Mouse (Mus musculus): ENCODE data around the gene Tmem19. TPM values are rescaled to one million over a fixed set of nuclear protein-coding genes. Genes with fewer than 3 reads are reported as not detected.

The Tmem19 gene
- polyA plus RNA-seq, 1 experiment from 2014 or later = 35.8 TPM

GRCm38 (mm10) chr10:115314287-115314581 is 48.1 kb downstream of the Tmem19 start:
- Histone ChIP-seq H3K4me1 (replicated peaks) (peaks cover 36% of the 10 kb centered on the region), H3K27ac (0 out of 2 replicates have a peak overlapping the region, but pooled peaks have one; percentile 94), H3K4me3 (peak overlapping the region; percentile 93), H3K27me3 (ENCODE audit: insufficient read depth, poor library complexity, severe bottlenecking) (no peaks in the 10 kb centered on the region), H3K9me3 (no peaks in the 10 kb centered on the region), H3K36me3 (0 out of 2 replicates have a peak, but pooled peaks cover 3% of the 10 kb centered on the region)
- WGBS = 43% methylated on average over 6 of the region's 6 CpGs
- no peak for DNase-seq (ENCODE audit: low spot score)

GRCm38 (mm10) chr10:115313641-115314286 is 48.5 kb downstream of the Tmem19 start:
- peaks cover 36% of the 10 kb centered on the region for H3K4me1 ChIP-seq (replicated peaks)
- H3K36me3 ChIP-seq = 0 out of 2 replicates have a peak, but pooled peaks cover 3% of the 10 kb centered on the region
- no peak for DNase-seq (ENCODE audit: low spot score)
- no peaks in the 10 kb centered on the region for H3K9me3 ChIP-seq
- 82% methylated on average over 14 of the region's 14 CpGs for WGBS
- no peaks in the 10 kb centered on the region for H3K27me3 ChIP-seq (ENCODE audit: insufficient read depth, poor library complexity, severe bottlenecking)
- H3K27ac ChIP-seq = no peak overlapping the region
- H3K4me3 ChIP-seq = peak overlapping the region; percentile 93

- no peak for DNase-seq (ENCODE audit: low spot score)
- peaks cover 36% of the 10 kb centered on the region for H3K4me1 ChIP-seq (replicated peaks)
- H3K27ac ChIP-seq = no peak overlapping the region
- H3K27me3 ChIP-seq (ENCODE audit: insufficient read depth, poor library complexity, severe bottlenecking) = no peaks in the 10 kb centered on the region
- WGBS = 77% methylated on average over 3 of the region's 3 CpGs
- no peak overlapping the region for H3K4me3 ChIP-seq
- 0 out of 2 replicates have a peak, but pooled peaks cover 3% of the 10 kb centered on the region for H3K36me3 ChIP-seq
- no peaks in the 10 kb centered on the region for H3K9me3 ChIP-seq
Measured at GRCm38 (mm10) chr10:115312732-115313131, 49.6 kb downstream of the Tmem19 start.

GRCm38 (mm10) chr10:115312194-115312593 is 50.1 kb downstream of the Tmem19 start:
- H3K27me3 ChIP-seq (ENCODE audit: insufficient read depth, poor library complexity, severe bottlenecking) = no peaks in the 10 kb centered on the region
- H3K27ac ChIP-seq = 0 out of 2 replicates have a peak overlapping the region, but pooled peaks have one; percentile 35
- no peak overlapping the region for H3K4me3 ChIP-seq
- H3K36me3 ChIP-seq = 0 out of 2 replicates have a peak, but pooled peaks cover 3% of the 10 kb centered on the region
- H3K4me1 ChIP-seq (replicated peaks) = peaks cover 36% of the 10 kb centered on the region
- 87% methylated on average over 5 of the region's 5 CpGs for WGBS
- H3K9me3 ChIP-seq = no peaks in the 10 kb centered on the region
- DNase-seq (ENCODE audit: low spot score) = no peak

GRCm38 (mm10) chr10:115311263-115311965 is 50.9 kb downstream of the Tmem19 start:
- Histone ChIP-seq H3K27me3 (ENCODE audit: insufficient read depth, poor library complexity, severe bottlenecking) (no peaks in the 10 kb centered on the region), H3K36me3 (0 out of 2 replicates have a peak, but pooled peaks cover 3% of the 10 kb centered on the region), H3K27ac (no peak overlapping the region), H3K9me3 (no peaks in the 10 kb centered on the region), H3K4me3 (no peak overlapping the region), H3K4me1 (replicated peaks) (peaks cover 34% of the 10 kb centered on the region)
- DNase-seq (ENCODE audit: low spot score) = no peak
- 91% methylated on average over 14 of the region's 14 CpGs for WGBS

- Histone ChIP-seq H3K9me3 (no peaks in the 10 kb centered on the region), H3K27ac (no peak overlapping the region), H3K4me1 (replicated peaks) (peaks cover 24% of the 10 kb centered on the region), H3K4me3 (no peak overlapping the region), H3K27me3 (ENCODE audit: insufficient read depth, poor library complexity, severe bottlenecking) (no peaks in the 10 kb centered on the region), H3K36me3 (peaks cover 13% of the 10 kb centered on the region; the same call in 1 of the 2 replicates)
- WGBS = 93% methylated on average over 4 of the region's 4 CpGs
- no peak for DNase-seq (ENCODE audit: low spot score)
Measured at GRCm38 (mm10) chr10:115309191-115309590, 53.1 kb downstream of the Tmem19 start.

- DNase-seq (ENCODE audit: low spot score) = no peak
- Histone ChIP-seq H3K27ac (no peak overlapping the region), H3K27me3 (ENCODE audit: insufficient read depth, poor library complexity, severe bottlenecking) (no peaks in the 10 kb centered on the region), H3K4me1 (replicated peaks) (peaks cover 7% of the 10 kb centered on the region; the same call in 1 of the 2 replicates), H3K36me3 (peaks cover 30% of the 10 kb centered on the region), H3K9me3 (no peaks in the 10 kb centered on the region), H3K4me3 (no peak overlapping the region)
- WGBS = 95% methylated on average over 7 of the region's 7 CpGs
Measured at GRCm38 (mm10) chr10:115307331-115307875, 54.9 kb downstream of the Tmem19 start.

- Histone ChIP-seq H3K9me3 (no peaks in the 10 kb centered on the region), H3K27me3 (ENCODE audit: insufficient read depth, poor library complexity, severe bottlenecking) (no peaks in the 10 kb centered on the region), H3K36me3 (peaks cover 80% of the 10 kb centered on the region), H3K4me1 (replicated peaks) (no peaks in the 10 kb centered on the region), H3K4me3 (no peak overlapping the region), H3K27ac (no peak overlapping the region)
- no peak for DNase-seq (ENCODE audit: low spot score)
- WGBS = 92% methylated on average over 4 of the region's 4 CpGs
Measured at GRCm38 (mm10) chr10:115298683-115299082, 63.6 kb downstream of the Tmem19 start.

GRCm38 (mm10) chr10:115297582-115297981 is 64.7 kb downstream of the Tmem19 start:
- Histone ChIP-seq H3K27me3 (ENCODE audit: insufficient read depth, poor library complexity, severe bottlenecking) (no peaks in the 10 kb centered on the region), H3K4me3 (no peak overlapping the region), H3K27ac (no peak overlapping the region), H3K9me3 (no peaks in the 10 kb centered on the region), H3K36me3 (peaks cover 80% of the 10 kb centered on the region), H3K4me1 (replicated peaks) (no peaks in the 10 kb centered on the region)
- WGBS = 89% methylated on average over 5 of the region's 5 CpGs
- no peak for DNase-seq (ENCODE audit: low spot score)

- DNase-seq (ENCODE audit: low spot score) = no peak
- Histone ChIP-seq H3K4me3 (no peak overlapping the region), H3K4me1 (replicated peaks) (no peaks in the 10 kb centered on the region), H3K27ac (no peak overlapping the region), H3K36me3 (peaks cover 82% of the 10 kb centered on the region), H3K9me3 (no peaks in the 10 kb centered on the region), H3K27me3 (ENCODE audit: insufficient read depth, poor library complexity, severe bottlenecking) (no peaks in the 10 kb centered on the region)
- 88% methylated on average over 9 of the region's 9 CpGs for WGBS
Measured at GRCm38 (mm10) chr10:115296401-115296935, 65.8 kb downstream of the Tmem19 start.

GRCm38 (mm10) chr10:115295162-115295561 is 67.1 kb downstream of the Tmem19 start:
- H3K4me1 ChIP-seq (replicated peaks) = no peaks in the 10 kb centered on the region
- no peaks in the 10 kb centered on the region for H3K9me3 ChIP-seq
- H3K27me3 ChIP-seq (ENCODE audit: insufficient read depth, poor library complexity, severe bottlenecking) = no peaks in the 10 kb centered on the region
- 96% methylated on average over 3 of the region's 3 CpGs for WGBS
- DNase-seq (ENCODE audit: low spot score) = no peak
- no peak overlapping the region for H3K27ac ChIP-seq
- H3K36me3 ChIP-seq = peaks cover 80% of the 10 kb centered on the region
- no peak overlapping the region for H3K4me3 ChIP-seq

- no peak overlapping the region for H3K27ac ChIP-seq
- no peaks in the 10 kb centered on the region for H3K9me3 ChIP-seq
- no peaks in the 10 kb centered on the region for H3K27me3 ChIP-seq (ENCODE audit: insufficient read depth, poor library complexity, severe bottlenecking)
- WGBS = 90% methylated on average over 7 of the region's 7 CpGs
- no peaks in the 10 kb centered on the region for H3K4me1 ChIP-seq (replicated peaks)
- no peak overlapping the region for H3K4me3 ChIP-seq
- no peak for DNase-seq (ENCODE audit: low spot score)
- H3K36me3 ChIP-seq = peaks cover 80% of the 10 kb centered on the region
Measured at GRCm38 (mm10) chr10:115294715-115295114, 67.6 kb downstream of the Tmem19 start.

GRCm38 (mm10) chr10:115293946-115294345 is 68.4 kb downstream of the Tmem19 start:
- Histone ChIP-seq H3K36me3 (peaks cover 76% of the 10 kb centered on the region), H3K4me3 (no peak overlapping the region)

More at GRCm38 (mm10) chr10:115293946-115294345, 68.4 kb downstream of the Tmem19 start:
- Histone ChIP-seq H3K4me1 (replicated peaks) (no peaks in the 10 kb centered on the region), H3K27ac (no peak overlapping the region), H3K9me3 (no peaks in the 10 kb centered on the region), H3K27me3 (ENCODE audit: insufficient read depth, poor library complexity, severe bottlenecking) (no peaks in the 10 kb centered on the region)
- no peak for DNase-seq (ENCODE audit: low spot score)
- WGBS = 91% methylated on average over 7 of the region's 7 CpGs

All from hindbrain, embryonic 10.5 days (tissue).